Mouse (Mus musculus) cerebellum, postnatal 25 days (tissue): ENCODE measurements at regions not wholly inside any gene's neighbourhood (a gene's known extent, or its start where the extent isn't known, plus 50 kb on each side); places are given as distances from the start of the nearest gene placed in this dataset.
"Not testable (repeated sequence)": the region's sequence is repeated elsewhere in the genome, so short reads cannot be mapped to it uniquely, and the experiment has no call there.

Source experiments
- DNase-seq, 2 experiments: peaks; one replicate each; pipeline ENCODE4 v3.0.0; 2021; ENCODE audit warnings: mixed read lengths in 2 of 2

DNA sequence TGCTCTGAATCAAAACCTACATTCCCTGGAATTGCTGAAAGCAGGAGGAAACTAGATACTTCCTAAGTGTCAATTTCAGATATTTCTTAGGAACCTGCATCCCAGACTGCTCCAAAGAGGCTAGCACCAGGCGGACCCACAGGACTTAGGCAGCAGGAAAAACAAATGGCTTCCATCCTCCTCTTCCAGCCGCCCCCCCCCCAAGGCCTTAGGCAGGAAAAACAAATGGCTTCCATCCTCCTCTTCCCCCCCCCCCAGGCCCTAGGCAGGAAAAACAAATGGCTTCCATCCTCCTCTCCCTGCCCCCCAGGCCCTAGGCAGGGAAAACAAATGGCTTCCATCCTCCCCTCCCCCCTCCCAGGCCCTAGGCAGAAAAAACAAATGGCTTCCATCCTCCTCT lies 64.5 kb upstream of the Nap1l2 start:
- no peak for DNase-seq

- DNase-seq = not testable (repeated sequence)
These were observed 65.0 kb upstream of the Nap1l2 start for GRCm38 (mm10) chrX:103251478-103251877.

- not testable (repeated sequence) for DNase-seq
These were observed 65.8 kb upstream of the Nap1l2 start for GRCm38 (mm10) chrX:103252056-103252850.

DNA sequence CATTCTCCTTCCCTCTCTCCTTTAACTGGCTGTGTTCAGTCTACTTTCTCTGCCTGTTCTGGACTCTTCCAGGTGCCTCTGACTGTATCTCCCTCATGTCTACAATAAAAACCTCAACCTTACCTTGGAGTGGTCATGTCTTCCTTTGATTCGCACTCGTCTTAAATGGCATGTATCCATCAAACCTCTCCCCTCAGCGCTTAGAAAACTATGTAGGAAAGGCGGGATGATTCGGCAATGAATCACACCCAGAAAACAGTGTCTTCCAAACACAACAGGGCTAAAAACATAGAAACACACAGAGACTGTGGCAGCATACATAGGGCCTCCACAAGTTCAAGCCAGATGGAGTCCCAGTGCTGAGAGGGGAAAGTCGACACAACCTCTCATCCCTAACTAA lies 66.4 kb upstream of the Nap1l2 start:
- DNase-seq = no peak

DNA sequence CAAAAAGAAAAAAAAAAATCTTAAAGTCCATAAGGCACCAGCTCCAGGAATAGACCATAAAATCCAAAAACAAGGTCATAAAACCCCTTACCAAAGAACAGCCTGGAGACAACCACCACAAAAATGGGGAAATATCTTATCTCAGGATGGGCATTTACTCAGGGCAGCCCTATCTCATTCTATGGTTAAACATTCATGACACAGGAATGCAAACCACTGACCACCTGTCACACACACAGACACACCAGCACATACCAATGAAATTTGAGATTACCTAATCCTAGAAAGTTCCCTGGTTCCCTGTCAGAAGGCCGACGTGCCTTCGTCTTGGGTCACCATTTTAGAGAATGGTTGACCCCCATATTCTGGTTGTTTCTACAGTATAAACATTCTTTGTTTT lies 66.3 kb upstream of the Cdx4 start:
- DNase-seq = no peak

- peak in 1 of 2 experiments; percentile 26 for DNase-seq
These were observed 61.3 kb upstream of the Cdx4 start for GRCm38 (mm10) chrX:103259882-103260281.
